Mouse (Mus musculus): ENCODE data around the gene Erc1. TPM values are rescaled to one million over a fixed set of nuclear protein-coding genes. Genes with fewer than 3 reads are reported as not detected.

The Erc1 gene
- 44.3 and 44.9 TPM in 2 replicates for polyA plus RNA-seq (2015; fragmentation: Nextera tagmentation; extraction: Ambion mirVana)

- H3K36me3 ChIP-seq: no peaks in the 10 kb centered on the region
- peak within 1 kb of the TSS; percentile 90 for H3K4me3 ChIP-seq
- H3K9me3 ChIP-seq: no peaks in the 10 kb centered on the region
- no peaks in the 10 kb centered on the region for H3K27me3 ChIP-seq
- H3K4me2 ChIP-seq: peak within 1 kb of the TSS; percentile 68
- ATAC-seq (ENCODE audit: low FRiP score): peak; percentile 95
- peak within 1 kb of the TSS; percentile 93 for H3K9ac ChIP-seq
- under 1% methylated on average over 65 of the region's 73 CpGs for WGBS
- H3K27ac ChIP-seq: peak within 1 kb of the TSS; percentile 99
- peaks cover 29% of the 10 kb centered on the region for H3K4me1 ChIP-seq (replicated peaks)
These were observed at the start of gene Erc1 for GRCm38 (mm10) chr6:119848034-119848695. Gene Erc1 (minus strand): TSS chr6:119848167.

- WGBS: 89% methylated on average over 7 of the region's 7 CpGs
- Histone ChIP-seq H3K27me3 (0 out of 2 replicates have a peak, but pooled peaks cover 3% of the 10 kb centered on the region), H3K9me3 (no peaks in the 10 kb centered on the region), H3K4me1 (replicated peaks) (no peaks in the 10 kb centered on the region), H3K4me2 (no peak overlapping the region), H3K27ac (no peak overlapping the region), H3K4me3 (no peak overlapping the region), H3K9ac (no peak overlapping the region; the same call in 1 of the 2 replicates), H3K36me3 (no peaks in the 10 kb centered on the region)
- ATAC-seq (ENCODE audit: low FRiP score): no peak
These were observed 44.7 kb upstream of the Erc1 start for GRCm38 (mm10) chr6:119892711-119893110.

- H3K4me3 ChIP-seq: no peak overlapping the region
- no peaks in the 10 kb centered on the region for H3K27me3 ChIP-seq
- H3K4me1 ChIP-seq (replicated peaks): no peaks in the 10 kb centered on the region
- ATAC-seq (ENCODE audit: low FRiP score): no peak
- no peak overlapping the region for H3K9ac ChIP-seq
- 81% methylated on average over 7 of the region's 7 CpGs for whole genome bisulfite sequencing
- H3K27ac ChIP-seq: no peak overlapping the region
- H3K36me3 ChIP-seq: no peaks in the 10 kb centered on the region
- no peaks in the 10 kb centered on the region for H3K9me3 ChIP-seq
- H3K4me2 ChIP-seq: no peak overlapping the region
These were observed 35.2 kb upstream of the Erc1 start for GRCm38 (mm10) chr6:119883151-119883550.

- Histone ChIP-seq H3K27me3 (no peaks in the 10 kb centered on the region), H3K9me3 (no peaks in the 10 kb centered on the region), H3K36me3 (no peaks in the 10 kb centered on the region), H3K4me2 (no peak overlapping the region), H3K9ac (no peak overlapping the region), H3K4me1 (replicated peaks) (peaks cover 4% of the 10 kb centered on the region; the same call in 1 of the 2 replicates), H3K4me3 (no peak overlapping the region), H3K27ac (no peak overlapping the region)
- ATAC-seq (ENCODE audit: low FRiP score): no peak
- WGBS: 85% methylated on average over 11 of the region's 11 CpGs
These were observed 16.5 kb upstream of the Erc1 start for GRCm38 (mm10) chr6:119864341-119865034.

- Histone ChIP-seq H3K4me3 (no peak overlapping the region), H3K9ac (no peak overlapping the region), H3K36me3 (no peaks in the 10 kb centered on the region), H3K27ac (no peak overlapping the region), H3K9me3 (no peaks in the 10 kb centered on the region), H3K4me1 (replicated peaks) (peaks cover 4% of the 10 kb centered on the region; the same call in 1 of the 2 replicates), H3K4me2 (no peak overlapping the region), H3K27me3 (no peaks in the 10 kb centered on the region)
- no peak for ATAC-seq (ENCODE audit: low FRiP score)
- WGBS: 33% methylated on average over 8 of the region's 8 CpGs
These were observed 13.6 kb upstream of the Erc1 start for GRCm38 (mm10) chr6:119861519-119861918.

GRCm38 (mm10) chr6:119860236-119860635 lies 12.3 kb upstream of the Erc1 start:
- H3K9ac ChIP-seq: no peak overlapping the region
- WGBS: 94% methylated on average over 2 of the region's 2 CpGs
- H3K4me1 ChIP-seq (replicated peaks): peaks cover 4% of the 10 kb centered on the region; the same call in 1 of the 2 replicates
- H3K27me3 ChIP-seq: no peaks in the 10 kb centered on the region
- no peak overlapping the region for H3K27ac ChIP-seq
- ATAC-seq (ENCODE audit: low FRiP score): no peak
- no peaks in the 10 kb centered on the region for H3K36me3 ChIP-seq
- H3K4me2 ChIP-seq: no peak overlapping the region
- H3K4me3 ChIP-seq: no peak overlapping the region
- H3K9me3 ChIP-seq: no peaks in the 10 kb centered on the region

GRCm38 (mm10) chr6:119855471-119855870 lies 7.5 kb upstream of the Erc1 start:
- H3K4me3 ChIP-seq: no peak overlapping the region
- ATAC-seq (ENCODE audit: low FRiP score): no peak
- H3K4me2 ChIP-seq: no peak overlapping the region
- H3K4me1 ChIP-seq (replicated peaks): no peaks in the 10 kb centered on the region
- 83% methylated on average over 4 of the region's 4 CpGs for WGBS
- no peak overlapping the region for H3K9ac ChIP-seq
- no peaks in the 10 kb centered on the region for H3K36me3 ChIP-seq
- no peaks in the 10 kb centered on the region for H3K9me3 ChIP-seq
- H3K27me3 ChIP-seq: no peaks in the 10 kb centered on the region
- H3K27ac ChIP-seq: no peak overlapping the region

- no peak overlapping the region for H3K27ac ChIP-seq
- ATAC-seq (ENCODE audit: low FRiP score): no peak
- H3K9ac ChIP-seq: no peak overlapping the region
- 43% methylated on average over 2 of the region's 2 CpGs for WGBS
- peaks cover 8% of the 10 kb centered on the region for H3K4me1 ChIP-seq (replicated peaks)
- H3K9me3 ChIP-seq: no peaks in the 10 kb centered on the region
- no peaks in the 10 kb centered on the region for H3K27me3 ChIP-seq
- H3K4me3 ChIP-seq: no peak overlapping the region
- H3K36me3 ChIP-seq: no peaks in the 10 kb centered on the region
- no peak overlapping the region for H3K4me2 ChIP-seq
These were observed 6.2 kb upstream of the Erc1 start for GRCm38 (mm10) chr6:119854156-119854555.

GRCm38 (mm10) chr6:119849858-119850257 lies 1.9 kb upstream of the Erc1 start:
- Histone ChIP-seq H3K27ac (no peak overlapping the region), H3K4me2 (no peak overlapping the region; the same call in 1 of the 2 replicates), H3K4me3 (no peak overlapping the region), H3K9me3 (no peaks in the 10 kb centered on the region), H3K27me3 (no peaks in the 10 kb centered on the region), H3K9ac (no peak overlapping the region), H3K4me1 (replicated peaks) (peaks cover 29% of the 10 kb centered on the region), H3K36me3 (no peaks in the 10 kb centered on the region)
- ATAC-seq (ENCODE audit: low FRiP score): no peak
- WGBS: 95% methylated on average over 3 of the region's 3 CpGs

GRCm38 (mm10) chr6:119849348-119849709 lies 1.4 kb upstream of the Erc1 start:
- Histone ChIP-seq H3K36me3 (no peaks in the 10 kb centered on the region), H3K4me1 (replicated peaks) (peaks cover 29% of the 10 kb centered on the region), H3K4me3 (peak overlapping the region; percentile 90), H3K27ac (peak overlapping the region; percentile 99), H3K27me3 (no peaks in the 10 kb centered on the region), H3K9me3 (no peaks in the 10 kb centered on the region), H3K4me2 (peak overlapping the region; percentile 65), H3K9ac (peak overlapping the region; percentile 93)
- 67% methylated on average over 3 of the region's 3 CpGs for WGBS
- no peak for ATAC-seq (ENCODE audit: low FRiP score)

- Histone ChIP-seq H3K36me3 (no peaks in the 10 kb centered on the region), H3K4me1 (replicated peaks) (peaks cover 29% of the 10 kb centered on the region), H3K9me3 (no peaks in the 10 kb centered on the region), H3K9ac (peak overlapping the region; percentile 93), H3K27me3 (no peaks in the 10 kb centered on the region), H3K27ac (peak overlapping the region; percentile 99), H3K4me2 (peak overlapping the region; percentile 65), H3K4me3 (peak overlapping the region; percentile 90)
- ATAC-seq (ENCODE audit: low FRiP score): no peak; the same call in 1 of the 2 replicates
- WGBS: 25% methylated on average over 13 of the region's 13 CpGs
These were observed 855 bp upstream of the Erc1 start for GRCm38 (mm10) chr6:119848696-119849347.

- H3K27me3 ChIP-seq: no peaks in the 10 kb centered on the region
- H3K4me3 ChIP-seq: peak overlapping the region; percentile 90
These were observed 391 bp downstream of the Erc1 start for GRCm38 (mm10) chr6:119847518-119848033.

More at GRCm38 (mm10) chr6:119847518-119848033, 391 bp downstream of the Erc1 start:
- H3K4me1 ChIP-seq (replicated peaks): peaks cover 32% of the 10 kb centered on the region
- peak overlapping the region; percentile 93 for H3K9ac ChIP-seq
- peak overlapping the region; percentile 68 for H3K4me2 ChIP-seq
- H3K27ac ChIP-seq: peak overlapping the region; percentile 99
- WGBS: 0% methylated on average over 29 of the region's 40 CpGs
- ATAC-seq (ENCODE audit: low FRiP score): peak; percentile 56
- H3K9me3 ChIP-seq: no peaks in the 10 kb centered on the region
- no peaks in the 10 kb centered on the region for H3K36me3 ChIP-seq
